Mouse (Mus musculus): ENCODE data around the gene Myo1h.

- TF ChIP-seq CTCF (IDR thresholded peaks at IDR 0.05; ENCODE audit: low read depth) (no peak), EP300 (IDR thresholded peaks at IDR 0.05; ENCODE audit: low read depth) (no peak)
Observed at GRCm38 (mm10) chr5:114374409-114375213, 85.6 kb downstream of the Myo1h start.
